Comparison of ENCODE assay signal across 9 mouse cellular contexts in genomic region chr5:76702104-76702503, GRCm38 (mm10). TPM values are rescaled to one million over a fixed set of nuclear protein-coding genes. Genes with fewer than 3 reads are reported as not detected.
A peak's percentile ranks its signal among the peaks of the same experiment; 100 is the strongest.
DNase-seq lines count a peak whose midpoint lies in the region; ATAC-seq and TF ChIP-seq lines count a peak whose summit lies in the region.
"Had no signal": no experiment of that assay in that cellular context is flagged by ENCODE, and none has a peak within 500 bp of the region (broad histone marks: within the 10 kb centered on the region; RNA-seq: fewer than 3 reads in every experiment).

No protein-coding gene starts in this region.

- H3K4me2 ChIP-seq in lung, embryonic 15.5 days: peak overlapping the region; percentile 45; the same call in 1 of the 2 replicates
- H3K4me2 ChIP-seq in hindbrain, postnatal 0 days (ENCODE audit: low read depth, low read length): peak overlapping the region; percentile 13; the same call in 1 of the 2 replicates
- peak overlapping the region; percentile 21; the same call in 1 of the 2 replicates for H3K4me2 ChIP-seq in stomach, embryonic 14.5 days (replicated peaks; ENCODE audit: low read depth, low read length)
- no peak overlapping the region for H3K4me2 ChIP-seq in kidney, embryonic 14.5 days (replicated peaks; ENCODE audit: low read depth, low read length)

- H3K27ac ChIP-seq in lung, embryonic 15.5 days: 0 out of 2 replicates have a peak overlapping the region, but pooled peaks have one; percentile 21
- H3K27ac ChIP-seq in forebrain, embryonic 10.5 days: peak overlapping the region; percentile 16; the same call in 1 of the 2 replicates
- peak overlapping the region; percentile 8; the same call in 1 of the 2 replicates for H3K27ac ChIP-seq in hindbrain, postnatal 0 days
- peak overlapping the region; percentile 52; the same call in 1 of the 2 replicates for H3K27ac ChIP-seq in stomach, embryonic 14.5 days (ENCODE audit: low read length)
- no peak overlapping the region for H3K27ac ChIP-seq in kidney, embryonic 14.5 days (ENCODE audit: low read depth, low read length)
- H3K27ac ChIP-seq: macrophage had no signal

- no peaks in the 10 kb centered on the region for H3K36me3 ChIP-seq in lung, embryonic 15.5 days
- peaks cover 8% of the 10 kb centered on the region for H3K36me3 ChIP-seq in forebrain, embryonic 10.5 days (replicated peaks)
- H3K36me3 ChIP-seq in hindbrain, postnatal 0 days (ENCODE audit: insufficient read depth, low read length): no peaks in the 10 kb centered on the region
- H3K36me3 ChIP-seq in stomach, embryonic 14.5 days (ENCODE audit: control insufficient read depth, insufficient read depth, low read length): no peaks in the 10 kb centered on the region
- H3K36me3 ChIP-seq in kidney, embryonic 14.5 days (ENCODE audit: control insufficient read depth, insufficient read depth, low read length): no peaks in the 10 kb centered on the region

- H3K4me1 ChIP-seq in lung, embryonic 15.5 days: peaks cover 26% of the 10 kb centered on the region
- H3K4me1 ChIP-seq in forebrain, embryonic 10.5 days: peaks cover 35% of the 10 kb centered on the region
- H3K4me1 ChIP-seq in hindbrain, postnatal 0 days (ENCODE audit: insufficient read depth, low read length): 0 out of 2 replicates have a peak, but pooled peaks cover 9% of the 10 kb centered on the region
- peaks cover 31% of the 10 kb centered on the region for H3K4me1 ChIP-seq in stomach, embryonic 14.5 days (ENCODE audit: control insufficient read depth, insufficient read depth, low read length)
- 0 out of 2 replicates have a peak, but pooled peaks cover 5% of the 10 kb centered on the region for H3K4me1 ChIP-seq in kidney, embryonic 14.5 days (ENCODE audit: control insufficient read depth, insufficient read depth, low read length)

- no peak for TF ChIP-seq CTCF in hindbrain, postnatal 0 days (IDR thresholded peaks at IDR 0.05; ENCODE audit: low read depth)

- WGBS in lung, embryonic 15.5 days: 28% methylated on average over 9 of the region's 9 CpGs
- WGBS in forebrain, embryonic 10.5 days: 34% methylated on average over 9 of the region's 9 CpGs
- 28% methylated on average over 9 of the region's 9 CpGs for WGBS in hindbrain, postnatal 0 days
- 37% methylated on average over 9 of the region's 9 CpGs for WGBS in stomach, embryonic 14.5 days
- WGBS in kidney, embryonic 14.5 days: 73% methylated on average over 9 of the region's 9 CpGs

- H3K9me3 ChIP-seq in lung, embryonic 15.5 days: no peaks in the 10 kb centered on the region
- H3K9me3 ChIP-seq in forebrain, embryonic 10.5 days: no peaks in the 10 kb centered on the region
- H3K9me3 ChIP-seq in hindbrain, postnatal 0 days (ENCODE audit: low read length): no peaks in the 10 kb centered on the region
- H3K9me3 ChIP-seq in stomach, embryonic 14.5 days (ENCODE audit: control insufficient read depth, low read depth, low read length): no peaks in the 10 kb centered on the region
- no peaks in the 10 kb centered on the region for H3K9me3 ChIP-seq in kidney, embryonic 14.5 days (ENCODE audit: control insufficient read depth, low read length)

- H3K9ac ChIP-seq in lung, embryonic 15.5 days: no peak overlapping the region
- H3K9ac ChIP-seq in hindbrain, postnatal 0 days (replicated peaks; ENCODE audit: low read length): no peak overlapping the region
- no peak overlapping the region for H3K9ac ChIP-seq in stomach, embryonic 14.5 days (replicated peaks; ENCODE audit: low read depth, low read length)
- no peak overlapping the region for H3K9ac ChIP-seq in kidney, embryonic 14.5 days (ENCODE audit: low read depth, low read length)

- H3K27me3 ChIP-seq in lung, embryonic 15.5 days: no peaks in the 10 kb centered on the region
- no peaks in the 10 kb centered on the region for H3K27me3 ChIP-seq in forebrain, embryonic 10.5 days (ENCODE audit: poor library complexity, severe bottlenecking)
- H3K27me3 ChIP-seq in hindbrain, postnatal 0 days (ENCODE audit: insufficient read depth, low read length): no peaks in the 10 kb centered on the region
- no peaks in the 10 kb centered on the region for H3K27me3 ChIP-seq in stomach, embryonic 14.5 days (ENCODE audit: control insufficient read depth, insufficient read depth, low read length)
- no peaks in the 10 kb centered on the region for H3K27me3 ChIP-seq in kidney, embryonic 14.5 days (ENCODE audit: control insufficient read depth, insufficient read depth, low read length)

- H3K4me3 ChIP-seq in lung, embryonic 15.5 days: no peak overlapping the region
- H3K4me3 ChIP-seq in forebrain, embryonic 10.5 days: peak overlapping the region; percentile 18; the same call in 1 of the 2 replicates
- H3K4me3 ChIP-seq in hindbrain, postnatal 0 days (ENCODE audit: low read length): no peak overlapping the region
- H3K4me3 ChIP-seq in stomach, embryonic 14.5 days (ENCODE audit: low read depth, low read length): no peak overlapping the region
- no peak overlapping the region for H3K4me3 ChIP-seq in kidney, embryonic 14.5 days (ENCODE audit: low read length)

- DNase-seq in lung, postnatal 14 days: no peak
- no peak for DNase-seq in forebrain, embryonic 10.5 days (ENCODE audit: extremely low spot score, low spot score)
- DNase-seq in hindbrain, postnatal 0 days (ENCODE audit: low spot score): peak; percentile 41
- no peak for DNase-seq in MN1 (ENCODE audit: low spot score)
- DNase-seq: heart, postnatal 14 days had no signal

- no peak for ATAC-seq in lung, embryonic 15.5 days (ENCODE audit: borderline replicate concordance, extremely low read depth, low FRiP score, low TSS enrichment)
- peak; percentile 22; the same call in 1 of the 2 replicates for ATAC-seq in hindbrain, postnatal 0 days
- ATAC-seq in stomach, embryonic 14.5 days (ENCODE audit: insufficient number of reproducible peaks, insufficient read depth, low FRiP score, low read depth): no peak
- ATAC-seq in kidney, embryonic 14.5 days (ENCODE audit: low FRiP score, low TSS enrichment): no peak

RNA-seq across cellular contexts. Expression of gene C530008M17Rik, which starts 45.8 kb away (rescaled TPM):
- 12.2 TPM in 2 replicates for polyA plus RNA-seq in lung, embryonic 15.5 days (2015; fragmentation: Nextera tagmentation; extraction: Ambion mirVana)
- 29.7 and 31.6 TPM in 2 replicates for polyA plus RNA-seq in forebrain, embryonic 10.5 days (2016; fragmentation: Nextera tagmentation; extraction: Ambion mirVana)
- total RNA-seq in hindbrain, postnatal 0 days (2014; rRNA removed): 55.3 and 66.4 TPM in 2 replicates
- polyA plus RNA-seq in hindbrain, postnatal 0 days (2015; fragmentation: Nextera tagmentation; extraction: Ambion mirVana): 52.5 and 56.4 TPM in 2 replicates
- polyA plus RNA-seq in stomach, embryonic 14.5 days (2014; fragmentation: Nextera tagmentation; extraction: Ambion mirVana): 16.5 and 21.6 TPM in 2 replicates
- 14.9 and 21.2 TPM in 2 replicates for polyA plus RNA-seq in kidney, embryonic 14.5 days (2014; fragmentation: Nextera tagmentation; extraction: Ambion mirVana)
